Mouse (Mus musculus) forebrain, postnatal 0 days (tissue): ENCODE results near the gene Trem2. TPM values are rescaled to one million over a fixed set of nuclear protein-coding genes. Genes with fewer than 3 reads are reported as not detected.

Source experiments
- ATAC-seq: fragments of 200-750 bp; cut with Nextera tagmentation; 2 replicates; pipeline ENCODE4 v1.8.0; 2017; ENCODE audit warnings: mild to moderate bottlenecking, moderate library complexity
- DNase-seq: peaks from one replicate; pipeline ENCODE4 v3.0.0-alpha.2; 2015
- H3K27ac ChIP-seq: fragments of 300-500 bp; sonication (generic); 2 replicates; pipeline ENCODE4 v1.5.1; 2014; ENCODE audit warnings: low read depth, mild to moderate bottlenecking, antibody characterized with exemption, low read length, moderate library complexity, mixed read lengths
- H3K27me3 ChIP-seq: fragments of 300-500 bp; sonication (generic); 2 replicates; pipeline ENCODE4 v1.6.1; 2014; ENCODE audit warnings: mild to moderate bottlenecking, low read length, mixed read lengths; ENCODE audit not compliant: insufficient read depth
- H3K36me3 ChIP-seq: fragments of 300-500 bp; sonication (generic); 2 replicates; pipeline ENCODE4 v1.6.1; 2014; ENCODE audit warnings: mild to moderate bottlenecking, moderate library complexity; ENCODE audit not compliant: insufficient read depth
- H3K4me1 ChIP-seq: fragments of 300-500 bp; sonication (generic); 2 replicates; pipeline ENCODE4 v1.6.1; 2014; ENCODE audit warnings: antibody characterized with exemption; ENCODE audit not compliant: insufficient read depth
- H3K4me2 ChIP-seq: fragments of 300-500 bp; sonication (generic); 2 replicates; pipeline ENCODE4 v1.6.1; 2014; ENCODE audit warnings: low read depth, mild to moderate bottlenecking, moderate library complexity
- H3K4me3 ChIP-seq: fragments of 300-500 bp; sonication (generic); 2 replicates; pipeline ENCODE4 v1.5.1; 2014; ENCODE audit warnings: low read depth, low read length, mixed read lengths
- H3K9ac ChIP-seq: fragments of 300-500 bp; sonication (generic); 2 replicates; pipeline ENCODE4 v1.6.1; 2014; ENCODE audit warnings: mild to moderate bottlenecking
- H3K9me3 ChIP-seq: fragments of 300-500 bp; sonication (generic); 2 replicates; pipeline ENCODE4 v1.6.1; 2016; ENCODE audit warnings: low read length
- CTCF ChIP-seq: sonication (generic); IDR thresholded peaks from 2 replicates; pipeline ENCODE4 v1.5.1; 2016; ENCODE audit warnings: antibody characterized with exemption, control low read depth, low read depth
- WGBS: fragments of 180-500 bp; shearing (Covaris S2); extraction: QIAGEN DNeasy Blood & Tissue Kit; methylation state at CpG from one replicate; pipeline ENCODE4 v1.1.7; 2014; 5-methylcytosine and 5-hydroxymethylcytosine counted together
- polyA plus RNA-seq: library from polyadenylated mRNA; unstranded; fragments of >200 nt; fragmentation: Nextera tagmentation; extraction: Ambion mirVana; gene quantifications from 2 replicates; pipeline ENCODE4 v1.2.1, GENCODE M21; 2015
- total RNA-seq: library from RNA; depleted of rRNA; stranded (reverse); fragments of >200 nt; gene quantifications from 2 replicates; pipeline ENCODE4 v1.2.3, GENCODE M21; 2014

Trem2 gene
- total and polyA plus RNA-seq, 2 experiments from 2014 or later, result 5.4 to 9.3 TPM

DNA sequence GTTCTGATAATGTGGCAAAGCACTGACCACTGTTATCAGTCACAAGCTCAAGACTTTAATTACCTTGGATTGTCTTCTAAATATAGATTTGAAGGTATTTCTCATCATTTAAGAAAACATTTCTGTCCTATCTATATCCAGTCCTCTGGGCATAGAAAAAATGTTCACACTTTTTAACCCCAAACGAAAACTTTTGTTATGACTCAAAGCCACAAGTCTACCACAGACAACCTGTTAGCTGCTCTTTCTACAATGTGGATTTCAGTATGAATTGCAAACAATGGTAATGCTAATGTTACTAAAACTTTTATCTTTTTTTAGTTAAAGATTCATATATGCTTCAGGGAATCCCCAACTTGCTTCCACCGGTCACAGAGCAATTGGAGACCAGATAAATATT is 13.7 kb upstream of the Trem2 start:
- DNase-seq, result no peak
- Histone ChIP-seq H3K36me3 (no peaks in the 10 kb centered on the region), H3K4me3 (no peak overlapping the region), H3K27me3 (no peaks in the 10 kb centered on the region), H3K4me2 (no peak overlapping the region), H3K27ac (no peak overlapping the region), H3K9me3 (no peaks in the 10 kb centered on the region), H3K9ac (no peak overlapping the region), H3K4me1 (no peaks in the 10 kb centered on the region)
- WGBS, result 95% methylated on average over 2 of the region's 2 CpGs
- no peak for ATAC-seq
- no peak for TF ChIP-seq CTCF

DNA sequence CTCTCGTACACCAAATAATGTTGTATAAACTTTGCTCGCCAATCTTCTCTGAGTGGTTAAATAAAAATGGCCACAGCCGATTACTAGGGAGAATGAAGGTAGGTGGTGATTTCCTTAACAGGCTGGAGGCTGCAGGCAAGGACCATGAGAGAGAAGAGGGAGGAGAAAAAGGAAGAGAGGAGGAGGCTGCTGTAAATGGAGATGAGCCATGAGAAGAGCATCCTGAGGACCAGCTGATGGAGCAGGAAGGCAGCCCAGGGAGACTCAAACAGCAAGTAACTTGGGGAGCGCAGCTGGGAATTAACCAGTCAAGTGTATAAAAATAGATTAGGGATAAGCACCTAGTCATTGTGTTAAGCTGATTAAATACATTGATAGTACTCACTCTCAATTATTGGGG is 12.0 kb upstream of the Trem2 start:
- ATAC-seq, result no peak
- WGBS, result 79% methylated on average over 4 of the region's 4 CpGs

DNA sequence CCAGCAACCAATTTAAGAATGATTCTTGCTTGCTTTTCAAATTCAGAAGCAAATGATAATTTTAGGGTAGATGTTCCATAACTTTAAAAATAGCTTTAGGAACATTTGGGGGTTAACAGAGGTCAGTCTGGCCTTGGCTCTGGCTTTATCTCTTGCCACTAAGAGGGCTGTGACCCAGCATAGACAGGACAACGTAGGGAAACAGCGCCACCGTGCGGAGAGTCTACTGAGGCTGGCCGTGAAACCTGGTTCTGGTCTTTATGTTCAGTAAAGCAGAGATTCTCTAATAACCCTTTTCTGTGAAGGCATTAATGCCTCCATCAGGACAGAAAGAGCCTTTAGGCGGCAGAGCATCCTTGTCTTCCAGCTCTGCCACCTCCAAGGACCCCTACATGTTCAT is 9.3 kb upstream of the Trem2 start:
- peak; percentile 79 for TF ChIP-seq CTCF
- Histone ChIP-seq H3K27ac (no peak overlapping the region), H3K4me1 (no peaks in the 10 kb centered on the region), H3K36me3 (no peaks in the 10 kb centered on the region), H3K4me3 (no peak overlapping the region), H3K27me3 (no peaks in the 10 kb centered on the region), H3K9ac (no peak overlapping the region), H3K9me3 (no peaks in the 10 kb centered on the region), H3K4me2 (no peak overlapping the region)
- WGBS, result 1% methylated on average over 6 of the region's 6 CpGs
- DNase-seq, result peak; percentile 74
- ATAC-seq, result no peak

More for the DNA sequence above, 12.0 kb upstream of the Trem2 start:
- Histone ChIP-seq H3K27me3 (no peaks in the 10 kb centered on the region), H3K4me2 (no peak overlapping the region), H3K36me3 (no peaks in the 10 kb centered on the region), H3K9me3 (no peaks in the 10 kb centered on the region), H3K9ac (no peak overlapping the region), H3K4me1 (no peaks in the 10 kb centered on the region), H3K27ac (no peak overlapping the region), H3K4me3 (no peak overlapping the region)
- no peak for TF ChIP-seq CTCF
- no peak for DNase-seq

DNA sequence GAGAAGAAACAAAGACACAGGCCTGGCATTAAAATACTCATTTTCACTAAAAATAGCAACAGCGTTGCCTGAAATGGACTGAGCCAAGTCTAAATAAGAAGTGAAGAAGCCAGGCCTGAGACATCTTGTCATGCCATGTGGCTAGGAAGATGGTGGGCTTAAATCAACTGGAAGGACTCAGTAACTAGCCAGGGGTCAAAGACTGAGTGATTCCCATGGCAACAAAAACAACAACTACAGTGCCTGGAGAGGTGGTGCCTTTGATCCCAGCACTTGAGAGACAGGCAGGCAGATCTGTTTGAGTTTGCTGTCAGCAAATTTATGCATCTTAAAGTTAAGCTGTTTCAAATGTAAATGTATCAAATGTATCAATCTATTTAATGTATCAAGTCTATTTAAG is 5.9 kb upstream of the Trem2 start:
- H3K9me3 ChIP-seq, result no peaks in the 10 kb centered on the region
- no peaks in the 10 kb centered on the region for H3K27me3 ChIP-seq
- ATAC-seq (peak; percentile 72), DNase-seq (peak; percentile 41)
- TF ChIP-seq CTCF, result no peak
- H3K4me2 ChIP-seq, result no peak overlapping the region
- H3K4me3 ChIP-seq, result no peak overlapping the region
- no peak overlapping the region for H3K27ac ChIP-seq
- H3K9ac ChIP-seq, result no peak overlapping the region
- no peaks in the 10 kb centered on the region for H3K36me3 ChIP-seq
- WGBS, result 52% methylated on average over 1 of the region's 1 CpGs
- no peaks in the 10 kb centered on the region for H3K4me1 ChIP-seq

DNA sequence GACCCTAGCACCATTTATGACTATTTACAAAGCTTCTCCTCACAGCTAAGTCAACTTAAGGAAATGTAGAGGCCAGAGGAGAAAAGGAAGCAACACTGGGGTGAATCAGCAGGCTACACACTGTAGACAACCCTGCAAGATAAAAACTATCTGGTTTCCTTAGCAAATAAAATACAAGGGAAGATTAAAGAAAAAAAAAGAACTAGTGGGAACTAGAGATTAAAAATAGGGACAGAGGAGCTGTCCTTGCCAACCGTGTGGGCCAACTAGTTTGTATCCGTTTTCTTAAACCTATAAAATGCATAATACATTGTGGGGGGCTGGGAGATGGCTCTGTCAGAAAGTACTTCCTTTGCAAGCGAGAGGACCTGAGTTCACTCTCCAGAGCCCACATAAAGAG is 4.3 kb upstream of the Trem2 start:
- no peaks in the 10 kb centered on the region for H3K4me1 ChIP-seq
- no peaks in the 10 kb centered on the region for H3K36me3 ChIP-seq
- no peaks in the 10 kb centered on the region for H3K27me3 ChIP-seq
- DNase-seq (no peak), ATAC-seq (no peak)
- H3K9me3 ChIP-seq, result no peaks in the 10 kb centered on the region
- H3K4me3 ChIP-seq, result no peak overlapping the region
- no peak for TF ChIP-seq CTCF
- no peak overlapping the region for H3K4me2 ChIP-seq
- H3K27ac ChIP-seq, result no peak overlapping the region
- no peak overlapping the region for H3K9ac ChIP-seq
- WGBS, result 72% methylated on average over 3 of the region's 3 CpGs

DNA sequence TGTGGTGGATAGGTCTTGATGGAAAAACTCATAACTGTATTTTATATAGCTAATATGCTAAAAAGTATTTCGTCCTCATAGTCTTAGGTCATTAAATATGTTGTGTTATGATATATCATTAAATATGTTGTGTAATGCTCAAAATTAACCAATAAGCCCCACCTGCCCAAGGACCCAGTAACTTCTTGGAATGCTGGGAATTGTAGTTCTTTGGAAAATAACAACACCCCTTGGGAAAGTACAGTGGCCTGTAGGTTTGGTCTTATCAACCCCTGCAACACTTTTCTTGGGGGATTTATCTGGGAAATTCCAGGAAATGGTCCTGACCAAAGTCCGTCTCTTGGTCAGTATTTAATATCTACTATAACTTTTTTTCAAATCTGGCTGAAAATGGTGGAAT is 3.1 kb upstream of the Trem2 start:
- no peaks in the 10 kb centered on the region for H3K9me3 ChIP-seq

DNA sequence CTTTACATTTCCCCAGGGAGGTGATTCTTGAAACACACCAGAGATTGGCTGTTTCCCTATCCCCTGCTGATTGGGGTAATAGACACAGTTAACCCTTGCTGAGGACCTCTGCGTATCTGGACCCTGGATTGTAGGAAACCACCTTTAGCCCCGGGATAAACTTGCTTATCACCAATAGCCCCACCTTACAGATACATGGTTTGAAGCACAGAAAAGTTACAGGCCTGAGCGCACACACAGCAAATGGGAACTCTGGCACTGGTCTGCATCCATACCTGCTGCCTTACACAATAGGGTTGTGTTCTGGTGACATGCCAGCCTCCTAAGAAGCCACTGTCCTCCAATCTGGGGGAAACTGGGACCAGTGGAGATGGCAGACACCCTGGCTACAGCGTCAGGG is 377 bp upstream of the Trem2 start:
- H3K27me3 ChIP-seq, result no peaks in the 10 kb centered on the region
- no peaks in the 10 kb centered on the region for H3K36me3 ChIP-seq
- ATAC-seq (no peak), DNase-seq (no peak)
- H3K4me1 ChIP-seq, result no peaks in the 10 kb centered on the region
- H3K9me3 ChIP-seq, result no peaks in the 10 kb centered on the region
- no peak overlapping the region for H3K4me3 ChIP-seq
- WGBS, result 83% methylated on average over 4 of the region's 4 CpGs
- TF ChIP-seq CTCF, result no peak
- no peak overlapping the region for H3K4me2 ChIP-seq
- H3K9ac ChIP-seq, result no peak overlapping the region
- H3K27ac ChIP-seq, result no peak overlapping the region

More for the DNA sequence above, 3.1 kb upstream of the Trem2 start:
- Histone ChIP-seq H3K27me3 (no peaks in the 10 kb centered on the region), H3K36me3 (no peaks in the 10 kb centered on the region), H3K27ac (no peak overlapping the region), H3K4me2 (no peak overlapping the region), H3K9ac (no peak overlapping the region), H3K4me3 (no peak overlapping the region), H3K4me1 (no peaks in the 10 kb centered on the region)
- no peak for ATAC-seq
- WGBS, result 97% methylated on average over 2 of the region's 2 CpGs
- no peak for TF ChIP-seq CTCF
- DNase-seq, result no peak

DNA sequence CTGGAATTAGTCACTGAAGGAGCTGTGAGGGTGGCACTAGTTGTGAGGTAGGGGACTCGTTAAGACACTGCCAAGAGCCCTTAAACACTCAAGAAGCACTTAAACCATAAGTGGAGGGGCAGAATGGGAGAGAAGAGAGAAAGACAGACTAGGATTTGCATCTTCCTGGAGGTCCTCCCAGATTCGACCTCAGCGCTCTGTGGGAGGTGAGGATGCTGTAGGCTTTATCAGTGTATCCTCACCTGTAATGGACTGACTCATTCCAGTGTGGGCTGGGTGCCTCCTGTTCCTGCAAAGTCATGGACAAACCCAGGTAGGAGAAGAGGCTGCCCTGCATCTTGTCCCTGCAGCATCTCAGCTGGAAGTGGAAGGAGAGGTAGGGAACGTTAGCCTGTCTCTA is 633 bp downstream of the Trem2 start:
- Histone ChIP-seq H3K4me2 (no peak overlapping the region), H3K36me3 (no peaks in the 10 kb centered on the region), H3K4me3 (no peak overlapping the region), H3K27ac (no peak overlapping the region), H3K4me1 (no peaks in the 10 kb centered on the region), H3K9me3 (no peaks in the 10 kb centered on the region), H3K27me3 (no peaks in the 10 kb centered on the region), H3K9ac (no peak overlapping the region)
- no peak for TF ChIP-seq CTCF
- 63% methylated on average over 4 of the region's 4 CpGs for WGBS
- no peak for ATAC-seq
- no peak for DNase-seq
